Mouse (Mus musculus): ENCODE data around the gene Fam107b.
"Not testable (repeated sequence)": the region's sequence is repeated elsewhere in the genome, so short reads cannot be mapped to it uniquely, and the experiment has no call there.

Fam107b gene

GRCm38 (mm10) chr2:3659300-3659910, 89.1 kb downstream of the Fam107b start:
- no peak for DNase-seq

DNA sequence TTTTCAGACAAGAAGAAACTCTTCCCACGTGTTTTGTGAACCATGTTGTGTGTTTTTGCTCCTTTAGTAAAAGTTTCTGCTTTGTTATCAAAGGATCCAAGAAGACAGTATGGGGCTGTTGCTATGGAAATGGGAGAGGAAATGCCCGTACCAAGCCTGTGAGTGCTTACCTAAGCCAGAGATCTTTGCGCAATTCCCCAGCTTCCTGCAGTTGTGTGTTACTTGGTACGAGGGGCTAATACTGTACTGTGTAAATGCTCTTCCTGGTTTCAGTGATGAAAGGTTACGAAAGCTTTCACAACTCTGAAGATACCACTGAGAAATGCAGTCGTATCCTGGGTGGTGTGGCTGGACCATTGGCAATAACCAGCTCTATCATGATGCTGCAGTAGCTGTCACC, 93.8 kb downstream of the Fam107b start:
- DNase-seq, result no peak

DNA sequence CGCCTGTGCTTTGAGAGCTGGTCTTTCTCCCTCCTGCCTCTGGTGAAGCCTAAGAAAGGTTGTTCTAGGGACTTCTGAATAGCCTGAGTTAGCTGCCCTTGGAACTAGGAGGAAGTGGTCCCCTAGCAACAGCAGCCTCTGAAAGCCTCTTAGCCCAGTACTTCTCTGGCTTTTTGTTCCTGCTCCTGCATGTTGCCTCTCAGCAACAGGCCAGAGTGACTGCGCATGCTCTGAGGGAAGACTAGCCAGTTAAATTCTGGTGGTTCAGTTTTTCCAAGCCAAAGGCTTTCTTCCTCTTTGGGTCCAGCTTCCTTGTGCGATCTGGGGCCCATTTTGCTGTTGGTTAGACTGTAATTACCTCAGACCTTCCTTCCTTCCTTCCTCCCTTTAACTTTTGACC, 98.4 kb downstream of the Fam107b start:
- no peak for DNase-seq

DNA sequence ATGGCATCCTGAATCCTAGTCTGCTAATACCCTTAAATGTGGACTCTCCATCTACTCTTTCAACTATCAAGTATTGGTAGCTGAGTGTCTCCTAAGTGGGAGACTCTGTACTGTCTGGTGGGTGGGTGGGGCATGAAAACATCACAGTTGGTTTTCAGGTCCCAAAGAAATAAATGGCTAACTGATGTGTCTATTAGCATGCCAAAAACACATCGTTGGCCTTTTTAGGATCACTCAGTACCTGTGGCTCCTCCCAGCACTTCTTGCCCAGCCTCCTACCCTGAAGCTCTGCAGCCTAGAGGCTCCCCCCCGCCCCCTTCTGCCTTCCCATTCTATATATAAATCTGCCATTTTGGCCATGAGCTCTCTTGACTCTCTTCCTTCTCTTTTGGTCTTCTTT, 99.4 kb downstream of the Fam107b start:
- DNase-seq, result no peak

DNA sequence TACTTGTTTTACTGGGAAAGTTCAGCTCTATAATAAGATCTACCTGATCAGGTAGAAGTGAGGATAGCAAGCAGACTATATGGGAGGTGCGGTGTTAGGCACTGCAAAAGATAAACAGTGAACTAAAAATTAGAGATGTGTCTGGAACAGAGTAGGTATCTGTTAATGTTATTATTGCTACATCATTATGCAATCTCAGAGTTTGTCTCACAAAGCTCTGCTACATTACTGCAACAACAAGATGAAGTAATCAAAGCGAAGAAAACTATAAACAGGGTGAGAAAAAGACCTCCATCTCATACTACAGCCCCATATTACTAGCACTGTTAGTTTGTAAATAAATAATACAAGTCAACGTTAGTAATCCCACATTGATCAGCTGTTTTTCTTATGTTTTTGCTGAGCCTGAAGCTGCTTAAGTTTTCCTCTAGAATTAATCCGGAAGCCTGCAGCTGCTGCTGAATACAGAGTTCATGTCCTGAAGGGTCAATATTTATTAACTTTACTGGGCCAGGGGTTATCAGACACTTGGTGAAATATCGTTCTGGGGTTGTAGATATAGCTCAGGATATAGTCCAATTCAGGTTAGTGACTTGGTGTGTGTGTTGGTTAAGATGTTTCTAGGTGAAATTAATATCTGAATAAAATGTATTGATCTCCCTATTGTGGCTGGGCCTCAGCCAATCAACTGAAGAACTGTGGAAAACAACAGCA, 102.5 kb downstream of the Fam107b start:
- no peak for DNase-seq

DNA sequence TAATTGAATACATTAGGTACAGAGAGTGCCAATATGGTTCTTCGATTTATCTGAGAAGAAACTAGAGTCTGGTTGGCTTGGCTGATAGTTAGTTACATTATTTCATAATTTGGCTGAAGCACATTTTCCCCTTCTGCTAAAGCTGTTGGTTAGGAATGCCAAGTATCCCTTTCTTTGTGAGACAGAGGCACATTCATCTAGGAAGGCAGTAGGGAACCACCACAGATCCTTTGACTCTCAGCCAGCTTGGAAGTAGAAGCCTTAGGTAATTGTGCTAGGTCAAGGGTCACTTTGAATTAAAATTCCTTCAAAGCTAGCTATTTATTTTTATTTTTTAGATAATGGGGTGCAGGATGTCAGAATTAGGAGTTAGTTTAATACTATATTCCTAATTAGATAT, 105.2 kb downstream of the Fam107b start:
- DNase-seq, result no peak

- peak; percentile 34 for DNase-seq
Observed at GRCm38 (mm10) chr2:3682699-3683098, 112.4 kb downstream of the Fam107b start.

GRCm38 (mm10) chr2:3683343-3683742, 113.1 kb downstream of the Fam107b start:
- no peak for DNase-seq

DNA sequence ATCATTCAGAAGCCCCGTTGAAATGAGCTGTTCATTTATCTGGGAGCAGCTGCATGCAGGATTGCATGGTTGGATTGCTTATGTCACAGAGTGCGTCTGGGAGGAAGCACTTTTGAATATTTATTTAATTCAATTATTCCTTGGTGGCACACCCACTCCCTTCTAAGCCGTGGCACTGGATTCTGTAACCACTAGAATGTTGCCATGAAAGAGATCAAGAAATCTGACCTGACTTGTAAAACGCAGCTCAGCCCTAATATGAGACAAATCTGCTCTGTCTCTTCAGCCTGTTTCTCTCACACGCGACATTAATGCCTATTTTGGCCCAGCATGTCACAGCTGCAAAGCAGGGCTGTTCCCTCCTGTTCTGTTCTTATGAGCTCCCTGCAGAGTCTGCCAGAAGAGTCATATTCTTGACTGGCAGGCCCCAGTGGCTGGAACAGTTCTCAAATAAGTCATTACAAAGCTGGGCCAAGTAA, 113.5 kb downstream of the Fam107b start:
- peak; percentile 25 for DNase-seq

DNA sequence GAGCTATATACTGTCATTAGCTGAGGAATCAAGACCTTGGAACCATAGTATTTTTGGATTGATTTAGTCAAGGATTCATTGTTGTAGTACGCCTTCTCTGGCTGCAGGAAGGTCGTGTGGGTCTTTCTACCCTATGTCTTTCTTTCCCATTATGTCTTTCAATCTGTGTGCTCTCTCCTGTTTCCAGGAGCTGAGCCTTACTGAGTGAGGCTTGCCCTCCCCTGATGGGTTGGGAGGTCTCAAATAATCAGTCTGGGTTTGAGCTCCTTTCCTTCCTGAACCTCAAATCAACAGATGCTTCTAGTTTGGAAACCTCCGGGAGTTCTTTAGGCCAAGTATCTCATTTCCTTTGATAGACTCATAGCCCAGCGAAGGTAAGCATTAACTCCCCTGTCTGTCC, 119.9 kb downstream of the Fam107b start:
- no peak for DNase-seq

DNA sequence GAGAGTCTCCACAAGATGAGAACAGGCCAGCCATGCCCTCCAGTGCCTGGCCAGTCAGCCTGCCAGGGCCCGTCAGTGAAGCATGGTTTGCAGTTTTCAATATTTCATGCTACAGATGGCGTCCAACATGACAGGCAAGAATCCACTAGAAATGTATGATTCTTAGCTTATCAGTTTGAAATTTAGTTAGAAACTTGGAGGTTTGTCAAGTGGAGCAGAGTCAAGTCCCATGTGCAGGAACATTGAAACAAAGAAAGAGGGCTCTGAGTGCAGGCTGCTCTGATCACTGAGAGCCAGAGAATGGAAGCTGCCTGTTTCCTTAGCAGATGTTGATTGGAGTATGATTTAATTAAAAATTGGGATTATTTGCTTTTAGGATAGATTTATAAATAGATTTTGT, 122.5 kb downstream of the Fam107b start:
- DNase-seq, result no peak

GRCm38 (mm10) chr2:3695900-3696299, 125.6 kb downstream of the Fam107b start:
- DNase-seq, result no peak

GRCm38 (mm10) chr2:3700368-3700767, 130.1 kb downstream of the Fam107b start:
- DNase-seq, result no peak

- DNase-seq, result no peak
Observed at GRCm38 (mm10) chr2:3702640-3703190, 132.4 kb downstream of the Fam107b start.

DNA sequence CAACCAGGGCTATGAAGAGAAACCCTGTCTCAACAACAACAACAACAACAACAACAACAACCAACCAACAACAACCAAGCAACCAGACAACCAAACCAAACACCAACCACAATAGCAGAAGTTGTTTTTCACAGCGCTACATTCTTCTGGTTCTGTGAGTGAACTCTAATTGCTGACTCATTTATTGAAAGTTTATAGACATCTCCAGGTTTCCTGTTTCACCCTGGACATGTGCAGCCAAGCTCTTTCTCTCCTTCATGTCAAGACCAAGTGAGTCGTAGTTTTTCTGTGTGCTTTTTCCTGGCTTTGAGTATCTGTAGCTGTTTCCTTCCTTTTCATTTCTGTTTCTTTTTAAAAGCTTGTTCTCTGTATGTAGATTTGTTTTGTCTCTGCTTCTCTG, 133.5 kb downstream of the Fam107b start:
- no peak for DNase-seq

GRCm38 (mm10) chr2:3704311-3705162, 134.2 kb downstream of the Fam107b start:
- DNase-seq, result no peak

GRCm38 (mm10) chr2:3705283-3705682, 135.0 kb downstream of the Fam107b start:
- DNase-seq, result not testable (repeated sequence)

DNA sequence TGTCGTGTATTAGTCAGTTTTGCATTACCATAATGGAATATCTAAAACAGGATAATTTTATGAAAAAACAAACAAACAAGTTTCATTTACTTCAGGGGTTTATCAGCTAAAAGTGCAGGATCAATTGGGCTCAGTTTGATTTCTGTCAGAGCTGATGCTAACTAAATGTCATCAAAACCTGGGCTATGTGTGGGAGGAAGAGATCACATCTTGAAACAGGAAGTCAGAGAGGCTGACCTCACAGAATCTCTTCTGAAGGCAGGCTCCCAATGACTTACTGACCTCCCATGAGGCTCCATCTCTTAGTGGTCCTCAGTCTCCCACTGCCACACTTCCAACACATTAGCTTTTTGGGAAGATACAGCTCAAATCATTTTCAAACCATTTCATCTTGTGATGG, 136.9 kb downstream of the Fam107b start:
- no peak for DNase-seq

DNA sequence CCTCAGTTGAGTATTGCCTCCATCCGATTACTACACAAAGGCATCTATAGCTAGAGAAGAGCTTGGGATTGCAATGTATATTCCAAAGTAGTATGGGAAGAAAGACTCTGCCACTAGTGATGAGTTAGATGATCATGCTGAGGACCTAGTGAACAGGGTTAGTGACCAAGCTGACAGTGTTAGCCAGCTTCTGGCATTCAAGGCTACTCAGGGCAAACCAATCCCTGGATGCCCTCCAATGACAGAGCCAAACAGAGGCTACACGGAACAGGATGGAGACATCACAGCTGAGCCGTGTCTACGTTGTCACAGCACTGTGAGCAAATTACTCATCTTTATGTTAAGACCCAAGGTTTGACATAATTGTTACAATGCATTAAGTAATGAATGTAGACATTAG, 138.3 kb downstream of the Fam107b start:
- DNase-seq, result no peak

GRCm38 (mm10) chr2:3709882-3710281, 139.6 kb downstream of the Fam107b start:
- DNase-seq, result no peak

GRCm38 (mm10) chr2:3710521-3710920, 140.2 kb downstream of the Fam107b start:
- no peak for DNase-seq

DNA sequence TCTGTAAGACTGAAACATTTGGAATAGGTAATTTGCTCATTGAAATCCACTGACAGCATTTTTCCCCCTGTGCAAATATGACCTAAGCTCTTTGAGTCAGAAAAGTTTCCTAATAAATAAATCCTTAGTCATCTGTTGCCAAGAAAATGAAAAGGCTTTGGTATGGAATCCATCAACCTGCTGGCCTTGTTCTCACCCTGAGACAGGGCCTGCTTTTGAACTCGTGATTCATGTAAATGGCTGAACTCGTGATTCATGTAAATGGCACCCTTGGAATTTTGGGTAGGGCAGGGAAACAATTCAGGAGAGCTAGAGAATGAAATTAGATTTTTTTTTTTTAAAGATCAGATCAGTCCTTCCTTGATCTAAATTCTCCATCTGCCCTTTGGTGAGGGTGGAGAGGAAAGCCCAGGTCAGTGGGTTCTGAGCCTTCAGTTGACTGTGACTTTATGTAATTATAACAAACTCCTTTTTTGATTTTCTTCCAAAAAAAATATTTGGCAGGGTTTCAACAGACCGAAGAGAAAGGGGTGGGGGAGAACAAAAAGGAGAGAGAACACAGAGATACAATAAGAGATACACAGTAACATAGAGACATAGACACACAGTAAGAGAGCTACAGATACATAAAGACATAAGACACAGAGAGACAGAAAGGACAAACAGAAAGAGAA, 142.2 kb downstream of the Fam107b start:
- DNase-seq, result no peak

DNA sequence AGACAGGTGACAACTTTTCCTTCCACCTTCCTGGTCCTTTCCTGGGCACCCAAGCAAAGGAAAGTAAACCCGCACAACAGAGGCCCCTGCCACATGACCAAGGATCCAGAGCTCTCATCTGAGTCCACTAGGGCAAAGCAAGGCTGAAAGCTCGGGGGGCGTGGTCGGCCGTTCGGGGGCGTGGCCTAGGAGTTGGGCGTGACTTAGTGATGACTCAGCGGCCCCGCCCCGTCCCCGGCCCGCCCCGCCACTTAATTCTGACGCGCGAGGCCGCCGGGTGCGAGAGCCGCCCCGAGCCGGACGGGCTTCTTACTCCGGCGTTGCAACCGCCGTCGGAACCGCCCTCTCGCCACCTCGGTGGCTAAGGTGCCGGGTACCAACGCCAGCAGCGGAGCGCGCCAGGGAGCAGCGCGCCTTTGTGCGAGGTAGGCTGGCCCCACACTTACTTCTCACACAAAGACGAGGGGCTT, 143.0 kb downstream of the Fam107b start:
- DNase-seq, result peak; percentile 95

Data from retina, postnatal 1 day (tissue).